Mouse (Mus musculus) MEL (cell line): Measurements from ENCODE around the gene Rnf141.

Source experiments
- JUND ChIP-seq: IDR thresholded peaks from 2 replicates; pipeline ENCODE4 v1.6.1; 2011; ENCODE audit warnings: low read depth, mild to moderate bottlenecking, improper control_type of control experiment, low read length
- KAT2A ChIP-seq: conservative IDR thresholded peaks from 2 replicates; pipeline ENCODE4 v1.6.1; 2012; ENCODE audit warnings: low read depth, low read length, improper control_type of control experiment, inconsistent platforms
- MAFK ChIP-seq: IDR thresholded peaks from 2 replicates; pipeline ENCODE4 v1.6.1; 2011; ENCODE audit warnings: low read depth, mild to moderate bottlenecking, low read length, improper control_type of control experiment, borderline replicate concordance
- ZKSCAN1 ChIP-seq: IDR thresholded peaks from 2 replicates; pipeline ENCODE4 v1.6.1; 2012; ENCODE audit warnings: low read depth, mild to moderate bottlenecking, inconsistent platforms, low read length, improper control_type of control experiment, moderate library complexity

GRCm38 (mm10) chr7:110779605-110780111 lies 64.6 kb downstream of the Rnf141 start:
- TF ChIP-seq JUND (no peak), MAFK (no peak), KAT2A (no peak), ZKSCAN1 (no peak)
